Mouse (Mus musculus) naive thymus-derived CD4-positive, alpha-beta T cell, adult 2 months (primary cell): ENCODE measurements around the gene Gm10801.
"Not testable (repeated sequence)": the region's sequence is repeated elsewhere in the genome, so short reads cannot be mapped to it uniquely, and the experiment has no call there.

Source experiments
- DNase-seq: peaks from one replicate; pipeline ENCODE4 v3.0.0-alpha.2; 2011; ENCODE audit warnings: low read depth

The Gm10801 gene

GRCm38 (mm10) chr2:98661937-98662336 lies at the start of gene Gm10801:
Gm10801 (plus strand) TSS chr2:98662237.
- DNase-seq = not testable (repeated sequence)

GRCm38 (mm10) chr2:98667201-98667600 lies 5.2 kb downstream of the Gm10801 start, which contains the start of gene Gm10800:
Gm10800 (minus strand) TSS chr2:98667301.
- DNase-seq = not testable (repeated sequence)

GRCm38 (mm10) chr2:98697533-98697932 lies 35.5 kb downstream of the Gm10801 start:
- DNase-seq = no peak
